Comparison of ENCODE assay signal across 8 mouse cellular contexts in genomic region chrX:13236100-13236568, GRCm38 (mm10). TPM values are rescaled to one million over a fixed set of nuclear protein-coding genes. Genes with fewer than 3 reads are reported as not detected.
DNase-seq lines count a peak whose midpoint lies in the region; ATAC-seq lines count a peak whose summit lies in the region.

No protein-coding gene starts in this region.

- DNase-seq in brain, adult 2 months (ENCODE audit: low read depth, low spot score) = peak; percentile 8
- DNase-seq in kidney, adult 9 months = peak; percentile 64
- DNase-seq in adrenal gland, postnatal 10 days = no peak
- no peak for DNase-seq in gastrocnemius, postnatal 10 days
- no peak for DNase-seq in urinary bladder, adult 18-20 months (ENCODE audit: low spot score in 2 of 2)
- no peak for DNase-seq in urinary bladder, postnatal 25 days (ENCODE audit: low spot score)

- peak; percentile 81 for ATAC-seq in erythroblast, adult 5-6 weeks (replicated peaks; ENCODE audit: low FRiP score, poor library complexity, severe bottlenecking)
- peak; percentile 40 for ATAC-seq in megakaryocyte-erythroid progenitor cell, adult 5-6 weeks (replicated peaks; ENCODE audit: low FRiP score, low TSS enrichment, poor library complexity, severe bottlenecking)

RNA-seq across cellular contexts. Expression of gene Ddx3x, which starts 44.6 kb away (rescaled TPM):
- 61.2 and 65.3 TPM in 2 replicates for total RNA-seq in erythroblast, adult 5-6 weeks (2015; ENCODE audit: low replicate concordance)
- 87.1 and 90.4 TPM in 2 replicates for total RNA-seq in erythroblast, adult 5-6 weeks (2017; ENCODE audit: low replicate concordance)
- 217 and 234 TPM in 2 replicates for total RNA-seq in megakaryocyte-erythroid progenitor cell, adult 5-6 weeks (2014; fragmentation: Nextera tagmentation)
- total RNA-seq in megakaryocyte-erythroid progenitor cell, adult 5-6 weeks (2017) = 759 and 878 TPM in 2 replicates
- total RNA-seq in adrenal gland, postnatal 10 days (2021) = 100 to 1,000 TPM; 267 to 278 TPM
- 100 to 1,000 TPM; 102 to 147 TPM for total RNA-seq in gastrocnemius, postnatal 10 days (2021)

Comparison
In these comparisons a context has a peak if more than half of its experiments do, and no peak if none do; other contexts are left out.
1. DNase-seq: peak in brain, adult 2 months (single experiment) and kidney, adult 9 months (single experiment); none in adrenal gland, postnatal 10 days (single experiment), gastrocnemius, postnatal 10 days (single experiment), urinary bladder, adult 18-20 months (0 of 2) and urinary bladder, postnatal 25 days (single experiment).